Mouse (Mus musculus): ENCODE measurements around the gene Spint4. TPM values are rescaled to one million over a fixed set of nuclear protein-coding genes. Genes with fewer than 3 reads are reported as not detected.
"Not testable (repeated sequence)": the region's sequence is repeated elsewhere in the genome, so short reads cannot be mapped to it uniquely, and the experiment has no call there.

The Spint4 gene
- 272 and 330 TPM in 2 replicates for polyA plus RNA-seq (2012; rRNA removed)

- no peak for DNase-seq (ENCODE audit: low read depth)
These were observed at the start of gene Spint4 for GRCm38 (mm10) chr2:164698201-164698600. Gene Spint4 (plus strand): TSS chr2:164698501.

- no peak for DNase-seq (ENCODE audit: low read depth)
These were observed 42.4 kb upstream of the Spint4 start, which contains the start of gene Wfdc10 for GRCm38 (mm10) chr2:164655858-164656257. Gene Wfdc10 (plus strand): TSS chr2:164656046.

- DNase-seq (ENCODE audit: low read depth): no peak
These were observed 41.8 kb upstream of the Spint4 start, which contains the start of gene Wfdc9 for GRCm38 (mm10) chr2:164656483-164656882. Gene Wfdc9 (minus strand): TSS chr2:164656583.

GRCm38 (mm10) chr2:164664851-164665250 is 33.5 kb upstream of the Spint4 start:
- no peak for DNase-seq (ENCODE audit: low read depth)

GRCm38 (mm10) chr2:164670261-164670660 is 28.0 kb upstream of the Spint4 start:
- DNase-seq (ENCODE audit: low read depth): no peak

GRCm38 (mm10) chr2:164670938-164671337 is 27.4 kb upstream of the Spint4 start:
- DNase-seq (ENCODE audit: low read depth): no peak

GRCm38 (mm10) chr2:164673987-164674386 is 24.3 kb upstream of the Spint4 start, which contains the start of gene Wfdc11:
Gene Wfdc11 (minus strand): TSS chr2:164674087.
- DNase-seq (ENCODE audit: low read depth): no peak

GRCm38 (mm10) chr2:164676103-164676502 is 22.2 kb upstream of the Spint4 start:
- DNase-seq (ENCODE audit: low read depth): no peak

GRCm38 (mm10) chr2:164676916-164677685 is 21.2 kb upstream of the Spint4 start:
- DNase-seq (ENCODE audit: low read depth): no peak

GRCm38 (mm10) chr2:164678848-164679625 is 19.3 kb upstream of the Spint4 start:
- DNase-seq (ENCODE audit: low read depth): no peak

- DNase-seq (ENCODE audit: low read depth): no peak
These were observed 18.4 kb upstream of the Spint4 start for GRCm38 (mm10) chr2:164679906-164680305.

- no peak for DNase-seq (ENCODE audit: low read depth)
These were observed 13.5 kb upstream of the Spint4 start, which contains the start of gene Wfdc13 for GRCm38 (mm10) chr2:164684807-164685206. Gene Wfdc13 (plus strand): TSS chr2:164685107.

GRCm38 (mm10) chr2:164700959-164701358 is 2.7 kb downstream of the Spint4 start:
- no peak for DNase-seq (ENCODE audit: low read depth)

GRCm38 (mm10) chr2:164701761-164702160 is 3.5 kb downstream of the Spint4 start:
- DNase-seq (ENCODE audit: low read depth): no peak

GRCm38 (mm10) chr2:164704235-164704634 is 5.9 kb downstream of the Spint4 start:
- DNase-seq (ENCODE audit: low read depth): no peak

- DNase-seq (ENCODE audit: low read depth): no peak
These were observed 7.0 kb downstream of the Spint4 start for GRCm38 (mm10) chr2:164705328-164705727.

- DNase-seq (ENCODE audit: low read depth): no peak
These were observed 7.7 kb downstream of the Spint4 start for GRCm38 (mm10) chr2:164705991-164706390.

- no peak for DNase-seq (ENCODE audit: low read depth)
These were observed 16.7 kb downstream of the Spint4 start, which contains the start of gene Spint5 for GRCm38 (mm10) chr2:164715005-164715404. Gene Spint5 (plus strand): TSS chr2:164715305.

- DNase-seq (ENCODE audit: low read depth): not testable (repeated sequence)
These were observed 18.0 kb downstream of the Spint4 start for GRCm38 (mm10) chr2:164716194-164716786.

- DNase-seq (ENCODE audit: low read depth): no peak
These were observed 25.0 kb downstream of the Spint4 start for GRCm38 (mm10) chr2:164723276-164723675.

- no peak for DNase-seq (ENCODE audit: low read depth)
These were observed 27.8 kb downstream of the Spint4 start for GRCm38 (mm10) chr2:164725895-164726619.
